Mouse (Mus musculus) heart, embryonic 16.5 days (tissue): Measurements from ENCODE around the gene Impdh2. TPM values are rescaled to one million over a fixed set of nuclear protein-coding genes. Genes with fewer than 3 reads are reported as not detected.

Source experiments
- ATAC-seq: fragments of 200-750 bp; cut with Nextera tagmentation; replicated peaks from 2 replicates; pipeline ENCODE4 v1.8.0; 2017; ENCODE audit warnings: moderate number of reproducible peaks; ENCODE audit not compliant: insufficient read depth, low FRiP score; ENCODE audit errors: extremely low read depth
- H3K27ac ChIP-seq: fragments of 300-500 bp; sonication (generic); 2 replicates; pipeline ENCODE4 v1.5.1; 2014; ENCODE audit warnings: mild to moderate bottlenecking, low read length, control low read depth, moderate library complexity
- H3K27me3 ChIP-seq: fragments of 300-500 bp; sonication (generic); 2 replicates; pipeline ENCODE4 v1.6.1; 2014; ENCODE audit warnings: low read length, mixed read lengths; ENCODE audit not compliant: control insufficient read depth, insufficient read depth
- H3K36me3 ChIP-seq: fragments of 300-500 bp; sonication (generic); 2 replicates; pipeline ENCODE4 v1.6.1; 2014; ENCODE audit not compliant: control insufficient read depth, insufficient read depth
- H3K4me1 ChIP-seq: fragments of 300-500 bp; sonication (generic); 2 replicates; pipeline ENCODE4 v1.6.1; 2014; ENCODE audit warnings: low read length, mixed read lengths; ENCODE audit not compliant: control insufficient read depth, insufficient read depth
- H3K4me2 ChIP-seq: fragments of 300-500 bp; sonication (generic); 2 replicates; pipeline ENCODE4 v1.6.1; 2014; ENCODE audit warnings: low read depth, mild to moderate bottlenecking, control low read depth, low read length
- H3K4me3 ChIP-seq: fragments of 300-500 bp; sonication (generic); 2 replicates; pipeline ENCODE4 v1.5.1; 2014; ENCODE audit warnings: mild to moderate bottlenecking, control low read depth, low read length
- H3K9ac ChIP-seq: fragments of 300-500 bp; sonication (generic); 2 replicates; pipeline ENCODE4 v1.6.1; 2014; ENCODE audit warnings: low read length, control low read depth
- H3K9me3 ChIP-seq: fragments of 300-500 bp; sonication (generic); replicated peaks from 2 replicates; pipeline ENCODE4 v1.6.1; 2016; ENCODE audit warnings: low read length; ENCODE audit not compliant: control insufficient read depth
- WGBS: fragments of 180-500 bp; shearing (Covaris S2); extraction: QIAGEN DNeasy Blood & Tissue Kit; methylation state at CpG from one replicate; pipeline ENCODE4 v1.1.7; 2014; 5-methylcytosine and 5-hydroxymethylcytosine counted together
- polyA plus RNA-seq: library from polyadenylated mRNA; unstranded; fragments of >200 nt; fragmentation: Nextera tagmentation; extraction: Ambion mirVana; gene quantifications from 2 replicates; pipeline ENCODE4 v1.2.1, GENCODE M21; 2015

Impdh2 gene
- polyA plus RNA-seq, 1 experiment from 2014 or later = 91.7 TPM

DNA sequence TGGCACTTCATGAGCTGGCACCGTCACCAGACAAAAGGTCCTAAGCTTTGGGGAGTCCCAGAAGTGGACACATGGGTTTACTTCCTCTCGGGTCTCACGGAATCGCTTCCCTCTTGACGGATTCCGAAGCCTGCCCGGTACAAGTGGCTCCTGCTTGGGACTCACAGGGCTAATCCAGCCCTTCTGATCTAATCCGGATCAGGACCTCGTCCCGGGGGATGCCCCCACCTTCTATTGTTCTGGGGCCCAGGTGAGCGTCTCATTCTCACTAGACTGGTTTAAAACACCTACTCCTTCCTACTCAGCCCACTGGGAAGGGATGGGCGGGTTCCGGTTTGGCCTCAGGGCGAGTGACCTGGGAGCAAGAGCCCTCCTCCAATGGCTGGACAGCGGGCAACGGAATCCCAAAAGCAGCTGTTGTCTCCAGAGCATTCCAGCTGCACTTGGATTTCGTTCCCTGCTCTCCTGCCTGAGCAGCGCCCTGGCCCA, 7.9 kb downstream of the Impdh2 start:
- peaks cover 31% of the 10 kb centered on the region for H3K4me1 ChIP-seq
- H3K27me3 ChIP-seq = no peaks in the 10 kb centered on the region
- 10% methylated on average over 18 of the region's 18 CpGs for WGBS
- H3K9ac ChIP-seq = peak overlapping the region; percentile 80
- no peaks in the 10 kb centered on the region for H3K9me3 ChIP-seq
- peak overlapping the region; percentile 100 for H3K4me2 ChIP-seq
- peak overlapping the region; percentile 98 for H3K27ac ChIP-seq
- peaks cover 35% of the 10 kb centered on the region for H3K36me3 ChIP-seq
- ATAC-seq = no peak
- peak overlapping the region; percentile 86 for H3K4me3 ChIP-seq

DNA sequence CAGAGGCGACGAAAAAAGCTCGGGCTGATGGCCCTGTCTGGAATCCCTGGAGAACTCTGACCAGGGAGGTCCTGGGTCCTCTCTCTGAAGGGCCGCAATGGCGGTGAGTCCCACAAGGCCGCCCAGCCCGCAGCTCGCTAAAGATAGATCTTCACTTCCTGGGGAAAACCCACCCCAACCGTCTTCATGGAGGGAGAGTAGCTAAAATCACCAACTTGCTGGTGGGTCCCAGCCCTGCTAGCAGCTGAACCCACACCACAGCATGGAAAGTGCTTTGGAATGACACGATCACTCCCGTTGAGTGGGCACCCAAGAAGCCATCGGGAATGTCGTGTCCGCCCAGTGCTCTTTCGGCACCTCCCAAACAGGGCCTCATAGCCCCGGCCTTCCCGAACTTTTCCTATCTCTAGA, 8.4 kb downstream of the Impdh2 start:
- peak overlapping the region; percentile 100 for H3K4me2 ChIP-seq
- WGBS = 67% methylated on average over 17 of the region's 17 CpGs
- H3K27ac ChIP-seq = peak overlapping the region; percentile 98; the same call in 1 of the 2 replicates
- peaks cover 37% of the 10 kb centered on the region for H3K36me3 ChIP-seq
- H3K27me3 ChIP-seq = no peaks in the 10 kb centered on the region
- H3K9me3 ChIP-seq = no peaks in the 10 kb centered on the region
- peak overlapping the region; percentile 86 for H3K4me3 ChIP-seq
- no peak for ATAC-seq
- H3K4me1 ChIP-seq = peaks cover 31% of the 10 kb centered on the region
- H3K9ac ChIP-seq = peak overlapping the region; percentile 80; the same call in 1 of the 2 replicates

DNA sequence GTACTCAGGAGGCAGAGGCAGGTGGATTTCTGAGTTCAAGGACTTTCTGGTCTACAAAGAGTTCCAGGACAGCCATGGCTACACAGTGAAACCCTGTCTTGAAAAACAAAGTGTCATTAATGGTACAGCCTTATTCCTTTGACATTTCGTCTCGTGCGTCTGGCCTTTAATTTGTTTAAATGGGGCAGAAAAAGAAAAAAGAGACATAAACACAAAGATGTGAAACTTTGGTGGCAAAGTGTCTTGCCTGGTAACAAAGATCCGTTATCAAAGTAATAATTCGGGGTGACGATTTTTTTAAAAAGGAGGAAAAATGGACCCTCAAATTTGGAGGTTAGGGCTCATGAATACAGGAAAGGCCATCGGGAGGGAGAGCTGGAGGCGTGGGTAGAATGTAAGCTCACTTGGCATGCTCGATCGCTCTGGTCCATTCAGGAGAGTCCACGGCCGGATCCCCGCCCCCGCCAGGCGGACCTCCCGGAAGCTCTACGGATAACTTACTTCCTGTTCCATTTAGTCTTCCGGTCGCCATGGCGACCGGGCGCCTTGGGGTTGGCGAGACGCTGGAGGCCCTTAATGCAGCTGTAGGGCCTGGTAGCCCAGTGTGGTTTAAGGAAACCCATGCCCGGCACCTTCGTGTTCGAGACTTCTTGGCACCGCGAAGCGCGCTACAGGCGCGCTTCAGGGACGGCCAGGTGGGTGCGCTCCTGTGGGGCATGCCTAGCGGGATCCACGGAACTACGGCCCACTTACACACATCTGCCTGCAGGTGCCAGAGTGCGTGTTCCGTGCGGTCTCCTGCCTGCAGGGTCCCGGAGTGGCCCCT, 9.5 kb downstream of the Impdh2 start, which contains the start of gene Dalrd3:
TSS of gene Dalrd3 (plus strand) at position 506 of the 826 bp plus-strand sequence.
- Histone ChIP-seq H3K4me1 (peaks cover 31% of the 10 kb centered on the region), H3K36me3 (peaks cover 27% of the 10 kb centered on the region), H3K4me2 (peak within 1 kb of the TSS; percentile 100), H3K9ac (peak within 1 kb of the TSS; percentile 76), H3K9me3 (no peaks in the 10 kb centered on the region), H3K4me3 (peak within 1 kb of the TSS; percentile 73), H3K27me3 (no peaks in the 10 kb centered on the region), H3K27ac (peak within 1 kb of the TSS; percentile 43)
- peak; percentile 55 for ATAC-seq
- 6% methylated on average over 42 of the region's 42 CpGs for WGBS

DNA sequence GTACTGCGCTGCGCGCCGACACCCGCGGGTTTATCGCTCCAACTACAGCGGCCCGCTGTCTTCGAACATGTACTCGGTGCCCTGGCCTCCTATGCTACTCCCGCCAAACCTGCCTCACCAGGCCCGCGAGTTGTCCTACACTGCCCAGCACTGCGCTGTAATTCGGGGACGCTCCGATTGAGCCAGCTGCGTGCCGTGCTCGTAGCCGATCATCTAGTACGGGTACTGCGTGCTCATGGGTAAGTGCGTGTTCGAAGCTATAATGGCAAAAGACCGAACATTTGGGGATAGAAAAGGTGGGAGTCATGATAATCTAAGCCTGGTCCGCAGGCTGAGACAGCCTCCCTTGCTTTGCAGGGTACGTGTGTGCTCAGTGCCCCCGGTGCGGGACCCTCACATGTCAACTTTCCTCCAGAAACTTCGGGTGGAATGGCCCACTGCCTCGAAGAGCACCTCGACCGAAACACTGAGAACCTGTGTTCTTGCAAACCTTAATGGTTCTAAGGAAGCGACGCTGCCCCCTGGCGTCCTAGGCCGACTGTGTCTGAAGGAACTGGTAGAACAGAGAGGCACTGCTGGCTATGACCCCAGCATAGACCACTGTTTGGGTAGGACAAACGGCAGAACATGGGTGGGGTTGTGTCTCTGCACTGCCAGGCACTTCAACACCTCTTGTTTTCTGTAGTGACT, 10.3 kb downstream of the Impdh2 start:
- Histone ChIP-seq H3K9ac (peak overlapping the region; percentile 76), H3K27ac (peak overlapping the region; percentile 43; the same call in 1 of the 2 replicates), H3K27me3 (no peaks in the 10 kb centered on the region), H3K9me3 (no peaks in the 10 kb centered on the region), H3K36me3 (peaks cover 25% of the 10 kb centered on the region), H3K4me3 (peak overlapping the region; percentile 73), H3K4me1 (peaks cover 33% of the 10 kb centered on the region), H3K4me2 (peak overlapping the region; percentile 94)
- under 1% methylated on average over 40 of the region's 40 CpGs for WGBS
- no peak for ATAC-seq

DNA sequence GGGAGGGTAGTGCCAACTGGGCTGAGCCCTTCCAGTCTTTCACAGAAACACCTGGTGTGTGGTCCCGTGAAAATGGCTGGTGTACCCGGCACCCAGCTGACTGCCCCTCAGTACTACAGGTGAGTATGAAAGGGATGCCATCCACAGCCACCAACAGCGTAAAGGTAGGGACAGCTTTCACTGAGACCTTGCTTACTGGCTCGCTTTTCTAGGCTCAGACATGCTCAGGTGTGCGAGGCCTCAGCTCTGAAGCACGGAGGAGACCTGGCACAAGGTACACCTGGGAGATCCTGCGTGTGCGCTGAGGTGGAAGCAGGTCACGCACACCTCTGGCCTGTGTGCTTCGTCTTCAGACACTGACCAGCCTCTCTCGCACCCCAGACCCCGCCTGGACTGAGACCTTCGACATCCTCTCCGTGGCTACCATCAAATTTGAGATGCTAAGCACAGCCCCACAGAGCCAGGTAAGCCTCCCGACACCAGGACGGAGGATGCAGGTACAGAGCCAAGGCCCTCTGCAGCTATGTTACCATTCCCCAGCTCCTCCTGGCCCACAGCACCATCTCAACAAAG, 11.4 kb downstream of the Impdh2 start:
- no peaks in the 10 kb centered on the region for H3K27me3 ChIP-seq
- H3K4me1 ChIP-seq = peaks cover 28% of the 10 kb centered on the region
- no peak for ATAC-seq
- H3K4me3 ChIP-seq = no peak overlapping the region
- H3K27ac ChIP-seq = no peak overlapping the region
- no peak overlapping the region for H3K4me2 ChIP-seq
- H3K36me3 ChIP-seq = peaks cover 27% of the 10 kb centered on the region
- WGBS = 90% methylated on average over 16 of the region's 16 CpGs
- H3K9me3 ChIP-seq = no peaks in the 10 kb centered on the region
- H3K9ac ChIP-seq = no peak overlapping the region

DNA sequence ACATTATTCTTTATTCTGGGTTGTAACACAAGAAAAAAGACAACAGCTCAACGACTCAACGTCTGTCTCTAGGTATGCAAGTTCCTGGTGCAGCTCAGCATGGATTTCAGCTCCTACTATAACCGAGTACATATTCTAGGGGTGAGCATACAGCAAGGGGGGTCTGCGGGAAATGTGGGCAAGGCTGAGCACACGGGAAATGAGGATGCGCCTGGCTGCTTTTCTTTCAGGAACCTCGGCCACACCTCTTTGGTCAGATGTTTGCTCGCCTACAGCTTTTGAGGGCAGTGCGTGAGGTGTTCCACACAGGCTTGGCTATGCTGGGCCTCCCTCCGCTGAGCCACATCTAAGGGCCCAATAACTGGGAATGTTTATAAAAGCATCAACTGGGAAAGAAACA, 12.2 kb downstream of the Impdh2 start:
- Histone ChIP-seq H3K9ac (no peak overlapping the region), H3K9me3 (no peaks in the 10 kb centered on the region), H3K4me3 (no peak overlapping the region), H3K4me2 (no peak overlapping the region), H3K27me3 (no peaks in the 10 kb centered on the region), H3K27ac (no peak overlapping the region), H3K4me1 (peaks cover 34% of the 10 kb centered on the region), H3K36me3 (peaks cover 27% of the 10 kb centered on the region)
- WGBS = 83% methylated on average over 10 of the region's 10 CpGs
- ATAC-seq = no peak

DNA sequence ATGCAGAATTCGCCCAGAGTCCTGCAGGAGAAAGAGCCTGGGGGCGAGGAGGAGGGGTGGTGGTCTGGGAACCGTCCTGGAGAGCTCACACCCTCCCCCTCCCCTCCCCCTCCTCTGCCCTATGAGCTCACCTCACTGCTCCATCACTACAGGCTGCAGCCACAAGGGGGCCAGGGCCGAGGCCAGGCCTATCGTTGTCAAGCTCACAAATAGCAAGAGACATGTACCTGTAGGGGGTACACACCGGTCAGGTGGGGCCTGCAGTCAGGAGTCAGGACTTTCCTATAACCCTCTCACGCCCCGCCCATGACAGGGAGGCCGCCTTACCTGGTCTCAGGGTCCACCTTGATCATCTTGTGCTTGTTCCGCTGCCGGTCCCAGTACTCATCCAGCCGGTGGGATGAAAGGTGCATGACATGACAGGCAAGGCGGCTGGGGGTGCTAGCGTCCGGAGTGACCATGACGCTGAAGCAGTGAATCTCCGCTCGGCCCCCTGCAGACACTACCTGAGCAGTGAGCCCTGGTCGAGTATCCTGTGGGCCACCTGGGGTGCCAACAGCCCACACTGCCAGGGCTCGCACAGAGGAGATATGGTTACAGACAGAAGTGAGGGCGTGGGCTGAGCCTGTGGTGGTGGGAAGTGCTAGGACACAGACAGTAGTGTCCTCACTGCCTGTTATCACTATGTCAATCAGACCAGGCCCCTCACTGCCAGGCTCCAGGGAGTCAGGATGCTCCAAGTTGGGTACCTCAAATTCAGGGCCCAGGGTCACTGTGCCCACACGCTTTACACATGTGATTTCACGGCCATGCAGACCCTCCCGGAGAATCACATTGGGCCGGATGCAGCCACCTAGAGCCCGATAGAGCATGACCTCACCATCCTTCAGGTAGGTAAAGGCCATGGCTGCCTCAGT, 13.9 kb downstream of the Impdh2 start:
- Histone ChIP-seq H3K27ac (no peak overlapping the region), H3K36me3 (peaks cover 27% of the 10 kb centered on the region), H3K4me3 (no peak overlapping the region), H3K4me1 (peaks cover 30% of the 10 kb centered on the region), H3K4me2 (no peak overlapping the region), H3K9ac (no peak overlapping the region), H3K9me3 (no peaks in the 10 kb centered on the region), H3K27me3 (no peaks in the 10 kb centered on the region)
- WGBS = 49% methylated on average over 26 of the region's 26 CpGs
- ATAC-seq = no peak

DNA sequence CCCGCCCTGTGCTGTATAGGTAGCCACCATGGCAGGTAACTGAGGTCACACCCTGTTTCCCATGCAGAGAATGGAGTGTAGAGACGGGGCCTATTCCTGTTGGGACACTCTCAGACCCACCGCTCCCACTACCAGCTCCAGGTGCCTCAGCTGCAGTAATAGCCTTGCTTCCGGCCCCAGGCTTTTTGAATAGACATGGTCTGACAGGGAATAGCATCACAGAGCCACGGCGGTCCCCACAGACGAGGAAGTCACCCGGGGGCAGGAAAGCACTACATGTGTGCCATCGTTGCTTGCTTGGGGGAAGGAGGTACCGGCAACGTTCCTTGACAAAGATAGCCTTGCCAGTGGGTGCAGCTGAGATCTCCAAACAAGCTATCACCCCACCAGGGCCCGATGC, 14.8 kb downstream of the Impdh2 start:
- Histone ChIP-seq H3K36me3 (peaks cover 27% of the 10 kb centered on the region), H3K27me3 (no peaks in the 10 kb centered on the region), H3K4me1 (peaks cover 32% of the 10 kb centered on the region), H3K9ac (no peak overlapping the region), H3K9me3 (no peaks in the 10 kb centered on the region), H3K4me3 (no peak overlapping the region), H3K27ac (no peak overlapping the region), H3K4me2 (no peak overlapping the region)
- 86% methylated on average over 12 of the region's 12 CpGs for WGBS
- no peak for ATAC-seq
